Mouse (Mus musculus): ENCODE data around the gene Nkapd1. TPM values are rescaled to one million over a fixed set of nuclear protein-coding genes. Genes with fewer than 3 reads are reported as not detected.

Nkapd1 gene
- polyA plus RNA-seq, 1 experiment from 2014 or later = 28.5 TPM

GRCm38 (mm10) chr9:50590856-50591518, 26.3 kb downstream of the Nkapd1 start:
- no peak overlapping the region for H3K9ac ChIP-seq (ENCODE audit: low read depth, low read length)
- H3K36me3 ChIP-seq (ENCODE audit: control insufficient read depth, insufficient read depth, low read length) = peaks cover 10% of the 10 kb centered on the region
- H3K4me3 ChIP-seq (ENCODE audit: low read length) = no peak overlapping the region
- H3K4me2 ChIP-seq (replicated peaks; ENCODE audit: low read depth, low read length) = no peak overlapping the region
- no peaks in the 10 kb centered on the region for H3K27me3 ChIP-seq (ENCODE audit: control insufficient read depth, insufficient read depth, low read length)
- WGBS = 81% methylated on average over 10 of the region's 10 CpGs
- no peaks in the 10 kb centered on the region for H3K4me1 ChIP-seq (ENCODE audit: control insufficient read depth, insufficient read depth, low read length)
- no peak for ATAC-seq (ENCODE audit: low FRiP score, low TSS enrichment)
- H3K27ac ChIP-seq (ENCODE audit: low read depth, low read length) = no peak overlapping the region
- H3K9me3 ChIP-seq (ENCODE audit: control insufficient read depth, low read length) = no peaks in the 10 kb centered on the region

DNA sequence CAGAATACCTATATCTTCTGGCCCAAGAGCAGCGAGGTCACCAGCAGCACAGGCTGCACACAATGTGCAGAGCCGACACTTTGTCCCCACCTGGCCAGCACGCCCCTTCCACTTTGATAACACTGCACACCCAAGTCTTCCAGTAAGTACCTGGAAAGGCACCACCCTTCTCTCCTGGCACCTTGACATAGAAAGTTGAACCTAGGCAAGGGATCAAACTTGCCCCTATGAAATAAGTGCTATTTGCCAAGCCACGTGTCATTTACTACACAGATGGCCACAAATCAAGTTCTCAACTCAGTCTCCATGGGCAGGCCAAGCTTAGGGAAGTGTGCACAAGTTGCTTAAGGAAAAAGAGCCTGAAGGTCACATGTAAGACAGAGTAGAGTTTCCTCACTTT, 30.3 kb downstream of the Nkapd1 start:
- H3K9ac ChIP-seq (ENCODE audit: low read depth, low read length) = no peak overlapping the region
- H3K9me3 ChIP-seq (ENCODE audit: control insufficient read depth, low read length) = no peaks in the 10 kb centered on the region
- no peaks in the 10 kb centered on the region for H3K4me1 ChIP-seq (ENCODE audit: control insufficient read depth, insufficient read depth, low read length)
- no peak overlapping the region for H3K27ac ChIP-seq (ENCODE audit: low read depth, low read length)
- H3K36me3 ChIP-seq (ENCODE audit: control insufficient read depth, insufficient read depth, low read length) = no peaks in the 10 kb centered on the region
- no peaks in the 10 kb centered on the region for H3K27me3 ChIP-seq (ENCODE audit: control insufficient read depth, insufficient read depth, low read length)
- WGBS = 76% methylated on average over 4 of the region's 4 CpGs
- H3K4me3 ChIP-seq (ENCODE audit: low read length) = no peak overlapping the region
- H3K4me2 ChIP-seq (replicated peaks; ENCODE audit: low read depth, low read length) = no peak overlapping the region
- ATAC-seq (ENCODE audit: low FRiP score, low TSS enrichment) = no peak

DNA sequence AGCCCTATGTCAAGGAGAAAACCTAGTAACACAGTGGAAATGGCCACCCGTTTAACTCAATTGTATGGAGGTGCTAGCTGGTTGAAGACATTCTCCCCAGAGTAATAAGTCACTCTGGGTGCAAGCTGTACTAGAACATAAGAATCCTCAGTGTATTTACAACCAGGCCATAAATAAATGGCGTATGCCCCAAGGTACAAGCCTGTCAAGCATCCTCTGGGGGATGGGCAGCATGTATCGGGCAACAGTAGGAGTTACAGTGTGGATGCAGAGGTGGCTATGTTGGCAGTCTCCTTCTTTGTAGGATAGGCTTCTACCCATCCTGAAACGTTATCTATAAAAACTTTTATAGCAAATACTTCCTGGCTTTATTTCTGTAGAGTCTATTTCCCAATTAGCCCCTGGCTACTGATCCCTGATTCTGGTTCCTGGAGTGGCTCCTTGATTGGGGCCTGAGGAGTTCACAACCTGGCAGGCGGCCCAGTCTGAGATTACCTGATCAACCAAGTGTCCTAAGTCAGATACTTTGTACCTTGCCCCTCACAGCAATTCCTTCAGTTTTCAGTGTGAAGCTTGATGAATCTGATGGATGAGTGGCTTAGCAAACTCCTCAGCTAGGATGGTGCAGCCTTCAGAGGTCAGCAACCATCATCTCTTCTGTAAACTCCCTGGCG, 32.0 kb downstream of the Nkapd1 start:
- Histone ChIP-seq H3K9ac (ENCODE audit: low read depth, low read length) (no peak overlapping the region), H3K4me3 (ENCODE audit: low read length) (no peak overlapping the region), H3K4me2 (replicated peaks; ENCODE audit: low read depth, low read length) (no peak overlapping the region), H3K27me3 (ENCODE audit: control insufficient read depth, insufficient read depth, low read length) (no peaks in the 10 kb centered on the region), H3K9me3 (ENCODE audit: control insufficient read depth, low read length) (no peaks in the 10 kb centered on the region), H3K36me3 (ENCODE audit: control insufficient read depth, insufficient read depth, low read length) (no peaks in the 10 kb centered on the region), H3K4me1 (ENCODE audit: control insufficient read depth, insufficient read depth, low read length) (no peaks in the 10 kb centered on the region), H3K27ac (ENCODE audit: low read depth, low read length) (no peak overlapping the region)
- no peak for ATAC-seq (ENCODE audit: low FRiP score, low TSS enrichment)
- WGBS = 70% methylated on average over 6 of the region's 6 CpGs

DNA sequence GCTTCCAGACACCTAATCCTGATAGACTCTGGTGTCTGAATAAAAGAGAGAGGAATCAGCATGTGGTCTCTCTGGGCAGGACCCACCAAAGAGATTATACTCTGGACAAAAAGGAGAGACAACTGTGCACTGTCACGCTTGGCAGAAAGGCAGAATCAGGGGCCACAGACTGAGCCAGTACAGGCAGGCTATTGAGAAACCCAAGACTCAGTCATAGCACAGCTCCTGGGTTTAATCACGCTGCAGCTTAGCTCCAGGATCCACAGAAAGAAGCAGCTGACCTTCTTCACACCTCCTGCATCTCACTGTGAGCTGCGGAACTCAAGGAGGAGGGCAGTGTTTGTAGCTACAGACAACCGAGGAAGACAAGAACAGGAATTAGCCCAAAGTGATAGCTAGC, 36.9 kb downstream of the Nkapd1 start:
- ATAC-seq (ENCODE audit: low FRiP score, low TSS enrichment) = no peak
- no peaks in the 10 kb centered on the region for H3K36me3 ChIP-seq (ENCODE audit: control insufficient read depth, insufficient read depth, low read length)
- H3K4me2 ChIP-seq (replicated peaks; ENCODE audit: low read depth, low read length) = no peak overlapping the region
- no peak overlapping the region for H3K9ac ChIP-seq (ENCODE audit: low read depth, low read length)
- no peaks in the 10 kb centered on the region for H3K9me3 ChIP-seq (ENCODE audit: control insufficient read depth, low read length)
- no peaks in the 10 kb centered on the region for H3K27me3 ChIP-seq (ENCODE audit: control insufficient read depth, insufficient read depth, low read length)
- no peak overlapping the region for H3K4me3 ChIP-seq (ENCODE audit: low read length)
- no peak overlapping the region for H3K27ac ChIP-seq (ENCODE audit: low read depth, low read length)
- 34% methylated on average over 4 of the region's 4 CpGs for WGBS
- H3K4me1 ChIP-seq (ENCODE audit: control insufficient read depth, insufficient read depth, low read length) = no peaks in the 10 kb centered on the region

- no peak overlapping the region for H3K4me2 ChIP-seq (replicated peaks; ENCODE audit: low read depth, low read length)
- H3K27ac ChIP-seq (ENCODE audit: low read depth, low read length) = no peak overlapping the region
- no peak overlapping the region for H3K4me3 ChIP-seq (ENCODE audit: low read length)
- H3K27me3 ChIP-seq (ENCODE audit: control insufficient read depth, insufficient read depth, low read length) = no peaks in the 10 kb centered on the region
- H3K9ac ChIP-seq (ENCODE audit: low read depth, low read length) = no peak overlapping the region
- 77% methylated on average over 10 of the region's 10 CpGs for WGBS
- no peak for ATAC-seq (ENCODE audit: low FRiP score, low TSS enrichment)
- H3K9me3 ChIP-seq (ENCODE audit: control insufficient read depth, low read length) = no peaks in the 10 kb centered on the region
- H3K4me1 ChIP-seq (ENCODE audit: control insufficient read depth, insufficient read depth, low read length) = no peaks in the 10 kb centered on the region
- H3K36me3 ChIP-seq (ENCODE audit: control insufficient read depth, insufficient read depth, low read length) = no peaks in the 10 kb centered on the region
Observed at GRCm38 (mm10) chr9:50569599-50570525, 47.4 kb downstream of the Nkapd1 start.

DNA sequence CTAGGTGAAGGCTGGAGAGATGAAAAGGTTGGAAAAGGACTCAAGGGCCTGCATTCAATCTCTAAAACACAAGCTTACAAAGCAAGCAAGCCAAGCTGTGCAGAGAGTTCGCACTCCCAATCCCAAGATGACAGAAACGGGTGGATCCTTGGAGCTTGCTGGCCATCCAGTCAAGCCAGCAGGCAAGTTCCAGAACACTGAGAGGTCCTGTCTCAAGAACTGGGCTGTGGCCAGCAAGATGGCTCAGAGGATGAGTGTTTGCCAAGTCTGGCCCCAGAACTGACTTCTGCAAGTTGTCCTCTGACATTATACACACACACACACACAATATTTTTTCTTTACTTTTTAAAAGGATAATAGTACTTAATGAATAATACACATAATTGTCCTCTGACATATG, 49.4 kb downstream of the Nkapd1 start:
- no peaks in the 10 kb centered on the region for H3K9me3 ChIP-seq (ENCODE audit: control insufficient read depth, low read length)
- no peak overlapping the region for H3K4me3 ChIP-seq (ENCODE audit: low read length)
- no peaks in the 10 kb centered on the region for H3K27me3 ChIP-seq (ENCODE audit: control insufficient read depth, insufficient read depth, low read length)
- H3K36me3 ChIP-seq (ENCODE audit: control insufficient read depth, insufficient read depth, low read length) = no peaks in the 10 kb centered on the region
- H3K4me2 ChIP-seq (replicated peaks; ENCODE audit: low read depth, low read length) = no peak overlapping the region
- ATAC-seq (ENCODE audit: low FRiP score, low TSS enrichment) = no peak
- 86% methylated on average over 2 of the region's 2 CpGs for WGBS
- H3K4me1 ChIP-seq (ENCODE audit: control insufficient read depth, insufficient read depth, low read length) = no peaks in the 10 kb centered on the region
- H3K27ac ChIP-seq (ENCODE audit: low read depth, low read length) = no peak overlapping the region
- no peak overlapping the region for H3K9ac ChIP-seq (ENCODE audit: low read depth, low read length)

DNA sequence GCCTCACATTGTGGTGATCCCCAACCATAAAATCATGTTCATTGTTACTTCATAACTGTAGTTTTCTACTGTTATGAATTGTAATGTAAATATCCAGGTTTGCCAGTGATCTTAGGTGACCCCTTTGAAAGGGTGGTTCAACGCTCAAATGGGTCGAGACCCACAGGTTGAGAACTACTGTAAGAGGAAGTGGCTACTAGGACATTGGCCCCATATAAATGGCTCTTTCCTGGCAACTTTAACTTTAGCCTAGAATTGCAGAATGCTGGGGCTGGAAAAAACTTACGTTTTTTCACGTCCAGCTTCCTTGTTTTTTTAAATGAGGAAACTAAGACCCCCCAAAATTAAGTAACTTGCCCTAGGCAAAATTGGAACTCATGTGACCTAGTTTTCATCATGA, 49.9 kb downstream of the Nkapd1 start:
- no peak overlapping the region for H3K9ac ChIP-seq (ENCODE audit: low read depth, low read length)
- H3K9me3 ChIP-seq (ENCODE audit: control insufficient read depth, low read length) = no peaks in the 10 kb centered on the region
- H3K4me1 ChIP-seq (ENCODE audit: control insufficient read depth, insufficient read depth, low read length) = no peaks in the 10 kb centered on the region
- H3K36me3 ChIP-seq (ENCODE audit: control insufficient read depth, insufficient read depth, low read length) = no peaks in the 10 kb centered on the region
- H3K4me2 ChIP-seq (replicated peaks; ENCODE audit: low read depth, low read length) = no peak overlapping the region
- no peak for ATAC-seq (ENCODE audit: low FRiP score, low TSS enrichment)
- H3K27ac ChIP-seq (ENCODE audit: low read depth, low read length) = no peak overlapping the region
- H3K4me3 ChIP-seq (ENCODE audit: low read length) = no peak overlapping the region
- H3K27me3 ChIP-seq (ENCODE audit: control insufficient read depth, insufficient read depth, low read length) = no peaks in the 10 kb centered on the region
- WGBS = 89% methylated on average over 4 of the region's 4 CpGs

DNA sequence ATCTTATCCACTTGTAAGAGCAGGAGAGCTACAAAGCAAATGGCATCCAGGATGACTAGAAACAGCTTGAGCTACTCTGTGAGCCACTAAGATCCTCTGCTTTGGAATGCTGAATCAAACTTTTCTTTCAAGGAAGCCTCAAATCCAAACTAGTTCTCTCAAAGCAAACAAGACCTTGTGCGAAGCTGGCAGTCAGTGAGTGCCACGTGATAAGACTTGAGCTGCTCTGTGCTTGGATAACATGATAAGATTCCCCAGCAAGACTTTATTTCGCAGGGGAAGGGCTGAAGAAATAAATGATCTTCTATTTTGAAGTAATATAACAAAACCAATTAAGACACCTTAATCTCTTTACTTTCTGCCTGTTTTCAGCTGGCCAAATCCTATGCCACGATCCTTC, 51.3 kb downstream of the Nkapd1 start:
- ATAC-seq (ENCODE audit: low FRiP score, low TSS enrichment) = no peak
- no peaks in the 10 kb centered on the region for H3K36me3 ChIP-seq (ENCODE audit: control insufficient read depth, insufficient read depth, low read length)
- no peak overlapping the region for H3K27ac ChIP-seq (ENCODE audit: low read depth, low read length)
- H3K4me3 ChIP-seq (ENCODE audit: low read length) = no peak overlapping the region
- no peaks in the 10 kb centered on the region for H3K4me1 ChIP-seq (ENCODE audit: control insufficient read depth, insufficient read depth, low read length)
- no peak overlapping the region for H3K9ac ChIP-seq (ENCODE audit: low read depth, low read length)
- 80% methylated on average over 4 of the region's 4 CpGs for WGBS
- no peaks in the 10 kb centered on the region for H3K27me3 ChIP-seq (ENCODE audit: control insufficient read depth, insufficient read depth, low read length)
- H3K9me3 ChIP-seq (ENCODE audit: control insufficient read depth, low read length) = no peaks in the 10 kb centered on the region; the same call in 1 of the 2 replicates
- no peak overlapping the region for H3K4me2 ChIP-seq (replicated peaks; ENCODE audit: low read depth, low read length)

GRCm38 (mm10) chr9:50565173-50565572, 52.1 kb downstream of the Nkapd1 start:
- Histone ChIP-seq H3K27me3 (ENCODE audit: control insufficient read depth, insufficient read depth, low read length) (no peaks in the 10 kb centered on the region), H3K4me3 (ENCODE audit: low read length) (no peak overlapping the region), H3K27ac (ENCODE audit: low read depth, low read length) (no peak overlapping the region), H3K9me3 (ENCODE audit: control insufficient read depth, low read length) (no peaks in the 10 kb centered on the region; the same call in 1 of the 2 replicates), H3K4me1 (ENCODE audit: control insufficient read depth, insufficient read depth, low read length) (no peaks in the 10 kb centered on the region), H3K4me2 (replicated peaks; ENCODE audit: low read depth, low read length) (no peak overlapping the region), H3K9ac (ENCODE audit: low read depth, low read length) (no peak overlapping the region), H3K36me3 (ENCODE audit: control insufficient read depth, insufficient read depth, low read length) (no peaks in the 10 kb centered on the region)
- 81% methylated on average over 7 of the region's 7 CpGs for WGBS
- ATAC-seq (ENCODE audit: low FRiP score, low TSS enrichment) = no peak

All from kidney, embryonic 14.5 days (tissue).